Mouse (Mus musculus) brain, embryonic 14.5 days (tissue): Measurements from ENCODE around the gene Vps13d.

Experiments used
- CTCF ChIP-seq: fragments of 200-500 bp; IDR thresholded peaks from 2 replicates; pipeline ENCODE4 v1.5.1; 2012; ENCODE audit warnings: inconsistent platforms, mild to moderate bottlenecking, moderate library complexity, borderline replicate concordance; ENCODE audit not compliant: insufficient read depth, insufficient read length; ENCODE audit errors: extremely low read depth
- POLR2A ChIP-seq: fragments of 200-500 bp; IDR thresholded peaks from 2 replicates; pipeline ENCODE4 v1.6.1; 2012; ENCODE audit warnings: mild to moderate bottlenecking, inconsistent platforms, borderline replicate concordance; ENCODE audit not compliant: poor library complexity, insufficient read depth, insufficient read length, severe bottlenecking; ENCODE audit errors: extremely low read depth

GRCm38 (mm10) chr4:145099344-145099743, 95.5 kb downstream of the Vps13d start:
- TF ChIP-seq CTCF, result no peak
- no peak for TF ChIP-seq POLR2A
